Mouse (Mus musculus) Muller cell, postnatal 12 days (primary cell): ENCODE measurements around the gene Larp4.

Source experiments
- DNase-seq: peaks from one replicate; pipeline ENCODE4 v3.0.0-alpha.2; 2015; ENCODE audit errors: inconsistent ontology term

Gene Larp4

DNA sequence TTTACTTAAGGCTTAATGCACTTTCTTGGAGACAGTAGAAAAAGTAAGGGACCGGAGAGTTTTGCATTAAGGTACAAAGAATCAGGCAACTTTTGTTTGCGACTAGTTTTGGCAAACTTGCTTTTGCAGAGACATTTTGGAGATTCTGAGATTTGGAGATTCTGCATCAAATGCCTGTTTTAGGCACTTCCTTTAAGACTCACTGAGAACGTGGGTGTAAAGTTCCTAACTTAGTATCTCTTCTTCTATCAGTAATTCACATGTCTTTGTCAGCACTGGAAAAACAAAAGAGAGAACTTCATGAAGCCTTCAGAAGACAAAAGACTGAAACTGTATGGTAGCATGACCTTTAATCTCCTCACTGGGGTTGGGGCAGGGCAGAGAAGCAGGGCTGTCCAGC lies 87.8 kb downstream of the Larp4 start:
- no peak for DNase-seq

GRCm38 (mm10) chr15:100058143-100058542 lies 88.3 kb downstream of the Larp4 start:
- no peak for DNase-seq

GRCm38 (mm10) chr15:100058912-100059311 lies 89.0 kb downstream of the Larp4 start:
- DNase-seq, result no peak

DNA sequence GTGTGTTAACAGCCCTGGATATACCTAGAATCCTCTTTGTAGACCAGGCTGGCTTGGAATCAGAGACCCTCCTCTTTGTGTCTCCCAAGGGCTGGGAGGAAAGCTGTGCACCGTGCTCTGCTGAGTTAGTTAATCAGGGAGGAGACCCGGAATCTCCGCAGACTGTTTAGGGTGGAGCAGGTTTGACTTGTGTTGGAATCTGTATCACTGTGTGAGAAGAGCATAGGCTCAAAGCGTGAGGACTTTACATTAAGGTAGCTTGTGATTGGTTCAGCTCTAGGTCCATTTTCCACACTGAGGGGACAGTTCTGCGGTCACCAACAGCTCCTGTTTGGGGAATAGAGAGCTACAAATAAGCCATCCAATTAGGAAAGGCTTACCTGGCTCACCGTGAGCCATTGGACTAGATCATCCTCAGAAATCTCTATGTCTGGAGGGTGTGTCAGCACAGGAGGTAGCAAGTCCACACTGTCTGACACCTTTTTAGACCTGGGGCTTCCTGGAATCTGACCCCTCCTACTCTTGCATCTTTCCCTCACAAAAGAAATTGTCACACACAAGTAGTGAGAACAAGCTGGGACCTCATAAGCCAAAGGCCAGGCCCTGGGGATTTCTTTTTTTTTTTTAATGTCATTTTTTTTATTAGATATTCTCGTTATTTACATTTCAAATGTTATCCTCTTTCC lies 89.9 kb downstream of the Larp4 start:
- DNase-seq, result no peak

GRCm38 (mm10) chr15:100060513-100061140 lies 90.8 kb downstream of the Larp4 start:
- no peak for DNase-seq

DNA sequence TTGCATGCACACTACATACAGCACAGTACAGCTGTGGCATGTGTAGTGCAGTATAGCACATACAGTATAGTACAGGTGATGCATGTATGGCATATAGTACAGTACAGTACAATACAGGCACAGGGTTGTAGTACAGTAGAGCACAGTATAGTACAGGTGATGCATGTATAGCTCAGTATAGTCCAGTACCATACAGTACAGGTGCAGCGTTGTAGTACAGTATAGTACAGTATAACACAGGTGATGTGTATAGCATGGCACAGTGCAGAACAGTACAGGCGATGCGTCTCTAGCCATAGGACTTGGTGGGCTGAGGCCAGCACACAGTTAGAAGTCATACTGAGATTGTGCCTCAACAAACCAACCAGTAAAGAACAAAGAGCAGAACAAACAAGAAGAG lies 91.5 kb downstream of the Larp4 start:
- DNase-seq, result no peak

- DNase-seq, result no peak
Observed at GRCm38 (mm10) chr15:100063229-100063773, 93.4 kb downstream of the Larp4 start.
